Mouse (Mus musculus) adrenal gland, postnatal 10 days (tissue): ENCODE measurements around the gene Trim46. TPM values are rescaled to one million over a fixed set of nuclear protein-coding genes. Genes with fewer than 3 reads are reported as not detected.

ENCODE experiments used
- DNase-seq: peaks from one replicate; pipeline ENCODE4 v3.0.0; 2021; ENCODE audit warnings: mixed read lengths
- microRNA-seq: library from miRNA; unstranded; fragments of <30 nt; microRNA quantifications from one replicate; pipeline ENCODE4 v1.2.0, GENCODE M21; 2021
- total RNA-seq, 2 experiments: library from RNA; stranded (reverse); gene quantifications; 2 replicates each; pipeline ENCODE4 v1.2.3; 2021

Trim46 gene
- total RNA-seq, 2 experiments from 2014 or later: 2.0 to 4.2 TPM

GRCm38 (mm10) chr3:89210162-89210561 lies 35.9 kb downstream of the Trim46 start:
- DNase-seq: no peak

- DNase-seq: no peak
Measured at GRCm38 (mm10) chr3:89209731-89210130, 36.4 kb downstream of the Trim46 start.

GRCm38 (mm10) chr3:89208736-89209135 lies 37.4 kb downstream of the Trim46 start:
- DNase-seq: no peak

GRCm38 (mm10) chr3:89208075-89208657 lies 37.9 kb downstream of the Trim46 start:
- DNase-seq: no peak

- no peak for DNase-seq
Measured at GRCm38 (mm10) chr3:89206695-89207094, 39.4 kb downstream of the Trim46 start.

GRCm38 (mm10) chr3:89206079-89206478 lies 40.0 kb downstream of the Trim46 start:
- DNase-seq: no peak

GRCm38 (mm10) chr3:89203142-89203514 lies 43.0 kb downstream of the Trim46 start:
- no peak for DNase-seq

- peak; percentile 90 for DNase-seq
Measured at GRCm38 (mm10) chr3:89202253-89203141, 43.6 kb downstream of the Trim46 start, which contains the start of gene Gba. Gba (plus strand) TSS chr3:89202928.

GRCm38 (mm10) chr3:89199839-89200238 lies 46.3 kb downstream of the Trim46 start:
- DNase-seq: no peak

GRCm38 (mm10) chr3:89195979-89196877 lies 49.9 kb downstream of the Trim46 start:
- DNase-seq: peak; percentile 94

GRCm38 (mm10) chr3:89193853-89194252 lies 52.3 kb downstream of the Trim46 start:
- DNase-seq: no peak

GRCm38 (mm10) chr3:89193351-89193750 lies 52.8 kb downstream of the Trim46 start:
- DNase-seq: no peak

GRCm38 (mm10) chr3:89190436-89190835 lies 55.7 kb downstream of the Trim46 start:
- no peak for DNase-seq

- DNase-seq: no peak
Measured at GRCm38 (mm10) chr3:89188478-89188875, 57.6 kb downstream of the Trim46 start.

- no peak for DNase-seq
Measured at GRCm38 (mm10) chr3:89187690-89188477, 58.2 kb downstream of the Trim46 start.

- DNase-seq: no peak
Measured at GRCm38 (mm10) chr3:89187197-89187596, 58.9 kb downstream of the Trim46 start.

Small RNA genes within 50 kb of the gene (microRNA-seq; reads per million reads assigned to microRNA genes)
- 66.0 reads per million, percentile 39 among the genes with 10 or more reads in this experiment for gene Mir92b

Other genes with a start within 250 kb of the Trim46 start
- 10 to 100 TPM; 19.2 to 23.2 TPM for gene Rusc1, start 153.0 kb downstream of the Trim46 start, total RNA-seq
- gene Gm43738, start 145.2 kb downstream of the Trim46 start, total RNA-seq: not detected
- gene Fdps, start 144.3 kb downstream of the Trim46 start, total RNA-seq: 10 to 100 TPM; 56.9 to 70.2 TPM
- 10 to 100 TPM; 15.2 to 41.1 TPM for gene Pklr, start 110.2 kb downstream of the Trim46 start, total RNA-seq
- 1 to 10 TPM; 2.2 to 5.7 TPM for gene Hcn3, start 86.1 kb downstream of the Trim46 start, total RNA-seq
- 10 to 100 TPM; 42.0 to 65.6 TPM for gene Clk2, start 81.5 kb downstream of the Trim46 start, total RNA-seq
- gene Scamp3, start 68.8 kb downstream of the Trim46 start, total RNA-seq: 10 to 100 TPM; 67.9 to 72.7 TPM
- gene Fam189b, start 63.2 kb downstream of the Trim46 start, total RNA-seq: 10 to 100 TPM; 16.2 to 24.8 TPM
- gene Gba, start 43.4 kb downstream of the Trim46 start, total RNA-seq: 10 to 100 TPM; 47.8 to 48.1 TPM
- gene Thbs3, start 31.1 kb downstream of the Trim46 start, total RNA-seq: 10 to 100 TPM; 21.8 to 22.6 TPM
- 100 to 1,000 TPM; 176 to 198 TPM for gene Mtx1, start 19.2 kb downstream of the Trim46 start, total RNA-seq
- under 1 TPM; 0.51 to 0.55 TPM for gene Muc1, start 17.3 kb downstream of the Trim46 start, total RNA-seq
- 100 to 1,000 TPM; 109 to 116 TPM for gene Krtcap2, start 343 bp downstream of the Trim46 start, total RNA-seq
- 100 to 1,000 TPM; 115 to 122 TPM for gene Dpm3, start 13.0 kb upstream of the Trim46 start, total RNA-seq
- gene Slc50a1, start 24.3 kb upstream of the Trim46 start, total RNA-seq: 10 to 100 TPM; 46.7 to 53.1 TPM
- 10 to 100 TPM; 25.0 to 34.3 TPM for gene Efna1, start 34.8 kb upstream of the Trim46 start, total RNA-seq
- gene Efna3, start 76.7 kb upstream of the Trim46 start, total RNA-seq: under 1 TPM; 0.51 to 0.73 TPM
- gene Efna4, start 91.7 kb upstream of the Trim46 start, total RNA-seq: 1 to 10 TPM; 1.7 to 2.2 TPM
- gene Adam15, start 103.7 kb upstream of the Trim46 start, total RNA-seq: 10 to 100 TPM; 62.8 to 68.9 TPM
- gene Dcst2, start 115.7 kb upstream of the Trim46 start, total RNA-seq: under 1 TPM; 0.48 to 0.82 TPM
- gene Dcst1, start 118.9 kb upstream of the Trim46 start, total RNA-seq: under 1 TPM in 1 of 2 experiments, not detected in 1; 0.45 TPM
- gene Zbtb7b, start 148.5 kb upstream of the Trim46 start, total RNA-seq: 10 to 100 TPM; 62.3 to 62.4 TPM
- under 1 TPM in 1 of 2 experiments, not detected in 1; 0.24 TPM for gene Lenep, start 156.5 kb upstream of the Trim46 start, total RNA-seq
- gene Flad1, start 165.6 kb upstream of the Trim46 start, total RNA-seq: 10 to 100 TPM; 49.4 to 54.6 TPM
- gene Cks1b, start 172.1 kb upstream of the Trim46 start, total RNA-seq: 10 to 100 TPM; 39.8 to 43.2 TPM
- 100 to 1,000 TPM in 1 of 2 experiments, 10 to 100 TPM in 1; 94.4 to 108 TPM for gene Shc1, start 172.1 kb upstream of the Trim46 start, total RNA-seq
- gene Pygo2, start 183.9 kb upstream of the Trim46 start, total RNA-seq: 10 to 100 TPM; 34.2 to 36.9 TPM
- gene Pbxip1, start 190.4 kb upstream of the Trim46 start, total RNA-seq: 10 to 100 TPM; 46.0 to 62.1 TPM
- 10 to 100 TPM; 15.3 to 17.1 TPM for gene Pmvk, start 208.2 kb upstream of the Trim46 start, total RNA-seq